Mouse (Mus musculus) liver, adult 2 months (tissue): ENCODE measurements around the gene Ift46.

ENCODE experiments used
- CTCF ChIP-seq: fragments of 200-500 bp; IDR thresholded peaks from 2 replicates; pipeline ENCODE4 v1.5.1; 2011; ENCODE audit warnings: low read depth, low read length, control low read depth
- POLR2A ChIP-seq: fragments of 200-500 bp; IDR thresholded peaks from 2 replicates; pipeline ENCODE4 v1.6.1; 2011; ENCODE audit warnings: low read length, control low read depth; ENCODE audit not compliant: insufficient read depth; ENCODE audit errors: extremely low read depth

GRCm38 (mm10) chr9:44740663-44741192 lies 27.0 kb upstream of the Ift46 start:
- TF ChIP-seq CTCF (peak; percentile 27; the same call in 1 of the 2 replicates), POLR2A (no peak)
